Comparison of ENCODE assay signal across 20 mouse cellular contexts in the genomic region with DNA sequence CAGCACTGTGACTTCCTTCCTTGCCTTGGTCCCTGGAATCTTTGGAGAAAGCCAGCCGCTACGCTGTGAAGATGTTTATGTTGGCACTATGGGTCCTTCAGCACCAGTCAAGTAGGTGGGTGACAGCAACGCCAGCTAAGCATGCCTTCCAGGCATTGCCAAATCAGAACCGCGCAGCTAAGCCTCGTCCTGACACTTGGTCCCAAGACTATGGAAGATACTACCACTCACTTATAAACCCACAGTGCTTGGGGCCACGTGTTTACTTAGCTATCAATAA.
DNase-seq lines count a peak whose midpoint lies in the region; ATAC-seq and TF ChIP-seq lines count a peak whose summit lies in the region.
"Had no signal": no experiment of that assay in that cellular context is flagged by ENCODE, and none has a peak within 500 bp of the region (broad histone marks: within the 10 kb centered on the region; RNA-seq: fewer than 3 reads in every experiment).

No protein-coding gene starts in this region.

- TF ChIP-seq CTCF in forebrain, postnatal 0 days (IDR thresholded peaks at IDR 0.05; ENCODE audit: low read depth) = no peak
- no peak for TF ChIP-seq CTCF in kidney, postnatal 0 days (IDR thresholded peaks at IDR 0.05; ENCODE audit: low read depth)
- no peak for TF ChIP-seq CTCF in kidney, adult 2 months (conservative IDR thresholded peaks at IDR 0.05; ENCODE audit: insufficient read depth, insufficient read length, low read depth, low read length)

- H3K36me3 ChIP-seq in forebrain, embryonic 12.5 days (replicated peaks) = no peaks in the 10 kb centered on the region
- H3K36me3 ChIP-seq in forebrain, postnatal 0 days (ENCODE audit: insufficient read depth) = no peaks in the 10 kb centered on the region
- no peaks in the 10 kb centered on the region for H3K36me3 ChIP-seq in heart, embryonic 12.5 days
- H3K36me3 ChIP-seq in kidney, postnatal 0 days (ENCODE audit: insufficient read depth, low read length) = no peaks in the 10 kb centered on the region
- no peaks in the 10 kb centered on the region; the same call in 1 of the 2 replicates for H3K36me3 ChIP-seq in kidney, adult 2 months (ENCODE audit: control insufficient read depth, insufficient read depth, low read length)
- H3K36me3 ChIP-seq in neural tube, embryonic 11.5 days (ENCODE audit: control insufficient read depth, insufficient read depth, low read length) = no peaks in the 10 kb centered on the region
- H3K36me3 ChIP-seq: embryonic facial prominence, embryonic 12.5 days; hindbrain, embryonic 13.5 days; neural tube, embryonic 15.5 days had no signal

- H3K27me3 ChIP-seq in forebrain, embryonic 12.5 days = peaks cover 12% of the 10 kb centered on the region
- no peaks in the 10 kb centered on the region for H3K27me3 ChIP-seq in forebrain, postnatal 0 days (ENCODE audit: insufficient read depth, low read length)
- H3K27me3 ChIP-seq in heart, embryonic 12.5 days (replicated peaks) = no peaks in the 10 kb centered on the region
- no peaks in the 10 kb centered on the region for H3K27me3 ChIP-seq in kidney, postnatal 0 days (ENCODE audit: insufficient read depth, low read length)
- H3K27me3 ChIP-seq in kidney, adult 2 months (replicated peaks; ENCODE audit: control insufficient read depth, insufficient read depth, low read length) = no peaks in the 10 kb centered on the region
- H3K27me3 ChIP-seq in neural tube, embryonic 11.5 days (ENCODE audit: control insufficient read depth, insufficient read depth, low read length) = no peaks in the 10 kb centered on the region
- H3K27me3 ChIP-seq: embryonic facial prominence, embryonic 12.5 days; neural tube, embryonic 15.5 days; Patski had no signal

- ATAC-seq in forebrain, embryonic 12.5 days (ENCODE audit: low FRiP score) = peak; percentile 20; the same call in 1 of the 2 replicates
- ATAC-seq in forebrain, postnatal 0 days = no peak; the same call in 1 of the 2 replicates
- no peak for ATAC-seq in heart, embryonic 12.5 days (ENCODE audit: insufficient number of reproducible peaks, low FRiP score)
- no peak for ATAC-seq in kidney, postnatal 0 days (replicated peaks; ENCODE audit: low FRiP score, low read depth)
- no peak for ATAC-seq in neural tube, embryonic 11.5 days (ENCODE audit: insufficient read depth, low FRiP score, low TSS enrichment)
- ATAC-seq: Patski had no signal

- H3K4me3 ChIP-seq in forebrain, embryonic 12.5 days (replicated peaks) = no peak overlapping the region
- no peak overlapping the region for H3K4me3 ChIP-seq in forebrain, postnatal 0 days (ENCODE audit: low read depth, low read length)
- no peak overlapping the region for H3K4me3 ChIP-seq in heart, embryonic 12.5 days
- H3K4me3 ChIP-seq in kidney, postnatal 0 days (replicated peaks; ENCODE audit: low read depth, low read length) = no peak overlapping the region
- no peak overlapping the region for H3K4me3 ChIP-seq in kidney, adult 2 months (ENCODE audit: insufficient read depth, low read depth, low read length)
- no peak overlapping the region for H3K4me3 ChIP-seq in neural tube, embryonic 11.5 days (ENCODE audit: low read depth, low read length)
- H3K4me3 ChIP-seq: embryonic facial prominence, embryonic 12.5 days; erythroblast, embryonic 14.5 days; hindbrain, embryonic 13.5 days; neural tube, embryonic 15.5 days had no signal

- H3K9me3 ChIP-seq in forebrain, embryonic 12.5 days = no peaks in the 10 kb centered on the region
- no peaks in the 10 kb centered on the region for H3K9me3 ChIP-seq in forebrain, postnatal 0 days (ENCODE audit: low read length)
- H3K9me3 ChIP-seq in heart, embryonic 12.5 days (replicated peaks) = no peaks in the 10 kb centered on the region
- no peaks in the 10 kb centered on the region for H3K9me3 ChIP-seq in kidney, postnatal 0 days (replicated peaks; ENCODE audit: low read length)
- no peaks in the 10 kb centered on the region for H3K9me3 ChIP-seq in neural tube, embryonic 11.5 days (ENCODE audit: control insufficient read depth, low read length)
- H3K9me3 ChIP-seq: embryonic facial prominence, embryonic 12.5 days; hindbrain, embryonic 13.5 days; neural tube, embryonic 15.5 days had no signal

- no peak for DNase-seq in forebrain, postnatal 0 days
- no peak for DNase-seq in heart, adult 9 months (ENCODE audit: low spot score in 2 of 2)
- no peak for DNase-seq in kidney, postnatal 0 days (ENCODE audit: low spot score)
- no peak for DNase-seq in kidney, adult 2 months
- DNase-seq in neural tube, embryonic 11.5 days (ENCODE audit: low spot score) = peak; percentile 10
- no peak for DNase-seq in neural tube, embryonic 10.5 days (ENCODE audit: extremely low spot score, low spot score)
- DNase-seq: adrenal gland, postnatal 14 days; cerebellum, adult 11 months; cerebellum, postnatal 10 days; heart, postnatal 10 days; kidney, postnatal 25 days; thymus, postnatal 36 days had no signal

- no peak overlapping the region for H3K27ac ChIP-seq in forebrain, embryonic 12.5 days
- H3K27ac ChIP-seq in forebrain, postnatal 0 days (ENCODE audit: low read depth, low read length) = no peak overlapping the region
- 0 out of 2 replicates have a peak overlapping the region, but pooled peaks have one; percentile 31 for H3K27ac ChIP-seq in heart, embryonic 12.5 days (ENCODE audit: poor library complexity, severe bottlenecking)
- H3K27ac ChIP-seq in kidney, postnatal 0 days = no peak overlapping the region
- H3K27ac ChIP-seq in kidney, adult 2 months (ENCODE audit: insufficient read depth, low read depth, low read length) = no peak overlapping the region
- H3K27ac ChIP-seq in neural tube, embryonic 11.5 days (ENCODE audit: low read depth, low read length) = no peak overlapping the region
- H3K27ac ChIP-seq: embryonic facial prominence, embryonic 12.5 days; hindbrain, embryonic 13.5 days; liver, embryonic 14.5 days; neural tube, embryonic 15.5 days had no signal

- peaks cover 15% of the 10 kb centered on the region for H3K4me1 ChIP-seq in forebrain, embryonic 12.5 days
- H3K4me1 ChIP-seq in forebrain, postnatal 0 days (ENCODE audit: insufficient read depth) = no peaks in the 10 kb centered on the region
- peaks cover 27% of the 10 kb centered on the region for H3K4me1 ChIP-seq in heart, embryonic 12.5 days (replicated peaks)
- peaks cover 7% of the 10 kb centered on the region for H3K4me1 ChIP-seq in kidney, postnatal 0 days (replicated peaks; ENCODE audit: insufficient read depth, low read length)
- H3K4me1 ChIP-seq in kidney, adult 2 months (ENCODE audit: control insufficient read depth, insufficient read depth, low read length) = peaks cover 20% of the 10 kb centered on the region
- 0 out of 2 replicates have a peak, but pooled peaks cover 7% of the 10 kb centered on the region for H3K4me1 ChIP-seq in neural tube, embryonic 11.5 days (ENCODE audit: control insufficient read depth, insufficient read depth, low read length)

- no peak overlapping the region for H3K4me2 ChIP-seq in forebrain, embryonic 12.5 days
- H3K4me2 ChIP-seq in forebrain, postnatal 0 days (ENCODE audit: low read depth) = no peak overlapping the region
- no peak overlapping the region for H3K4me2 ChIP-seq in heart, embryonic 12.5 days
- H3K4me2 ChIP-seq in kidney, postnatal 0 days (ENCODE audit: low read length) = peak overlapping the region; percentile 19; the same call in 1 of the 2 replicates
- H3K4me2 ChIP-seq in neural tube, embryonic 11.5 days (ENCODE audit: low read depth) = no peak overlapping the region
- H3K4me2 ChIP-seq: embryonic facial prominence, embryonic 12.5 days; hindbrain, embryonic 13.5 days; neural tube, embryonic 15.5 days had no signal

- no peak for TF ChIP-seq POLR2A in kidney, adult 2 months (IDR thresholded peaks at IDR 0.05; ENCODE audit: low read depth, low read length)

- 88% methylated on average over 7 of the region's 7 CpGs for WGBS in forebrain, embryonic 12.5 days
- 57% methylated on average over 7 of the region's 7 CpGs for WGBS in forebrain, postnatal 0 days
- WGBS in heart, embryonic 12.5 days = 66% methylated on average over 7 of the region's 7 CpGs
- WGBS in kidney, postnatal 0 days = 67% methylated on average over 7 of the region's 7 CpGs
- 70% methylated on average over 7 of the region's 7 CpGs for WGBS in kidney, adult 2 months
- WGBS in neural tube, embryonic 11.5 days = 90% methylated on average over 7 of the region's 7 CpGs

- H3K9ac ChIP-seq in forebrain, embryonic 12.5 days = no peak overlapping the region
- no peak overlapping the region for H3K9ac ChIP-seq in forebrain, postnatal 0 days
- no peak overlapping the region for H3K9ac ChIP-seq in heart, embryonic 12.5 days
- H3K9ac ChIP-seq in kidney, postnatal 0 days (ENCODE audit: low read depth, low read length) = no peak overlapping the region
- no peak overlapping the region for H3K9ac ChIP-seq in neural tube, embryonic 11.5 days (ENCODE audit: low read length)
- H3K9ac ChIP-seq: embryonic facial prominence, embryonic 12.5 days; hindbrain, embryonic 13.5 days; liver, embryonic 14.5 days; neural tube, embryonic 15.5 days had no signal
